Mouse (Mus musculus): ENCODE data around the gene Olfr544. TPM values are rescaled to one million over a fixed set of nuclear protein-coding genes. Genes with fewer than 3 reads are reported as not detected.

The Olfr544 gene
- polyA plus RNA-seq, 1 experiment from 2014 or later = 0.05 TPM

DNA sequence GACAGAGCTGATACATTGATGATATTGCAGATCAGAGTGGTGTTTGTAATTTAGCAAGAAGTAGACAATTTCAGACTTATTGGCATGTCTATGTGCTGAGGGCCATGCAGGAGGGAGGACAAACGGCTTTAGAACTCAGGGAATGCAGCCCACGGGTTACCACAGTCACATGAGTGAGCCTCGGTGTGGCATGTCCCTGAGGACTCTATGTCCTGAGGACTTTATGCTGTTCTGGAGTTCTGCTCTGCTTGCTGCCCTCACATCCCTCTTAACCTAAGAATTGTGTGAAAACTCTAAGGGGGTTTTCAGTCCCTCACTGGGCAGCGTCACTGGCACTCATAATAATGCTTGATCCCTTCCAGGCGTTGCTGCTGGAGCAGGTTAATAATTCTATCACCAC lies 15.4 kb downstream of the Olfr544 start:
- Histone ChIP-seq H3K9ac (ENCODE audit: low read depth, low read length) (no peak overlapping the region), H3K4me2 (ENCODE audit: low read length) (no peak overlapping the region), H3K4me1 (replicated peaks; ENCODE audit: insufficient read depth, low read length) (no peaks in the 10 kb centered on the region), H3K36me3 (ENCODE audit: insufficient read depth, low read length) (peaks cover 11% of the 10 kb centered on the region), H3K4me3 (replicated peaks; ENCODE audit: low read depth, low read length) (no peak overlapping the region), H3K27me3 (ENCODE audit: insufficient read depth, low read length) (no peaks in the 10 kb centered on the region), H3K27ac (no peak overlapping the region), H3K9me3 (replicated peaks; ENCODE audit: low read length) (no peaks in the 10 kb centered on the region)
- WGBS = 32% methylated on average over 5 of the region's 5 CpGs
- DNase-seq (ENCODE audit: low spot score) = no peak
- TF ChIP-seq CTCF (IDR thresholded peaks at IDR 0.05; ENCODE audit: low read depth) = no peak
- peak; percentile 49; the same call in 1 of the 2 replicates for ATAC-seq (replicated peaks; ENCODE audit: low FRiP score, low read depth)

- WGBS = 90% methylated on average over 8 of the region's 8 CpGs
- Histone ChIP-seq H3K4me2 (ENCODE audit: low read length) (no peak overlapping the region), H3K27ac (no peak overlapping the region), H3K4me1 (replicated peaks; ENCODE audit: insufficient read depth, low read length) (no peaks in the 10 kb centered on the region), H3K9me3 (replicated peaks; ENCODE audit: low read length) (no peaks in the 10 kb centered on the region), H3K27me3 (ENCODE audit: insufficient read depth, low read length) (no peaks in the 10 kb centered on the region), H3K36me3 (ENCODE audit: insufficient read depth, low read length) (peaks cover 43% of the 10 kb centered on the region), H3K4me3 (replicated peaks; ENCODE audit: low read depth, low read length) (no peak overlapping the region), H3K9ac (ENCODE audit: low read depth, low read length) (no peak overlapping the region)
- no peak for DNase-seq (ENCODE audit: low spot score)
- ATAC-seq (replicated peaks; ENCODE audit: low FRiP score, low read depth) = no peak
- no peak for TF ChIP-seq CTCF (IDR thresholded peaks at IDR 0.05; ENCODE audit: low read depth)
These were observed 20.5 kb downstream of the Olfr544 start for GRCm38 (mm10) chr7:102467566-102467965.

DNA sequence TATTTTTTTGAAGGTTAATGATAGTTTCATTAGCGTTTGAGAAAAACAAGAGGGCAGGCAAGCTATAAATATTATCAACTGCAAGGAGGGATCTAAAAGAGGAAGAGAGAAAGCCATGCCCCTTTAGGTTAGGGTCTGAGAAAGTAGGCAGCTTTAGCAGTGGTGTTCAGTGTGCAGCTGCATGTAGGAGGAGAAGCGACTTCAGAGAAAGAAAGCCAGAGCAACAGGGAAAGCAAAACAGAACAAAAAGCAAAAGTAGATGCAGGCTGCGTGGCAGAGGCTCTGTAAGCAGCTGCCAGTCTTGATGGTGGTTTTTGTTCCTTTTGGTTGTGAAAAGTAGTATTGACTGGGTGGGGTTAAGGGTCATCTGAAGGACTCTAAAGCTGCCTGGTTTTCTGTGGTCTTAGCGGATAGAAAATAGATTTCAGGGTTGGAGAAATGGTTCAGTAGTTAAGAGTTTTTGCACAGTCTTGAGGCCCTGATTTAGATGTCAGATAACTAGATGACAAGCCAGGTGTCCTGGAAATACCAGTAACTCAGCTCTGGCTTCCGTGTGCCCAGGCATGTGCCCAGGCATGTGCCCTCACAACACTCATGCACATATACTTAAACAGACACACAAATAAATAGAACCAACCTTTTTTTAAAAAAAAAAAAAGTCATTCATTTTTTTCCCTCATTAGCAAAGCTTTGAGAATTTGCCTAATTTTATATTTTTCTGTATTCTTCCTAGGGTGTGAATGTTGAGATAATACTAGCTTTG lies 29.3 kb downstream of the Olfr544 start:
- ATAC-seq (replicated peaks; ENCODE audit: low FRiP score, low read depth) (no peak), DNase-seq (ENCODE audit: low spot score) (no peak)
- Histone ChIP-seq H3K4me3 (replicated peaks; ENCODE audit: low read depth, low read length) (no peak overlapping the region), H3K27me3 (ENCODE audit: insufficient read depth, low read length) (no peaks in the 10 kb centered on the region), H3K27ac (no peak overlapping the region), H3K36me3 (ENCODE audit: insufficient read depth, low read length) (peaks cover 57% of the 10 kb centered on the region), H3K9ac (ENCODE audit: low read depth, low read length) (no peak overlapping the region), H3K4me1 (replicated peaks; ENCODE audit: insufficient read depth, low read length) (no peaks in the 10 kb centered on the region), H3K4me2 (ENCODE audit: low read length) (no peak overlapping the region), H3K9me3 (replicated peaks; ENCODE audit: low read length) (no peaks in the 10 kb centered on the region)
- no peak for TF ChIP-seq CTCF (IDR thresholded peaks at IDR 0.05; ENCODE audit: low read depth)
- WGBS = 89% methylated on average over 5 of the region's 5 CpGs

GRCm38 (mm10) chr7:102446438-102446837 lies 41.7 kb downstream of the Olfr544 start:
- DNase-seq (ENCODE audit: low spot score) (no peak), ATAC-seq (replicated peaks; ENCODE audit: low FRiP score, low read depth) (no peak)
- H3K9me3 ChIP-seq (replicated peaks; ENCODE audit: low read length) = no peaks in the 10 kb centered on the region
- H3K4me2 ChIP-seq (ENCODE audit: low read length) = no peak overlapping the region
- no peak for TF ChIP-seq CTCF (IDR thresholded peaks at IDR 0.05; ENCODE audit: low read depth)
- H3K9ac ChIP-seq (ENCODE audit: low read depth, low read length) = no peak overlapping the region
- WGBS = 61% methylated on average over 9 of the region's 9 CpGs
- H3K4me1 ChIP-seq (replicated peaks; ENCODE audit: insufficient read depth, low read length) = no peaks in the 10 kb centered on the region; the same call in 1 of the 2 replicates
- no peaks in the 10 kb centered on the region for H3K27me3 ChIP-seq (ENCODE audit: insufficient read depth, low read length)
- no peak overlapping the region for H3K27ac ChIP-seq
- no peak overlapping the region for H3K4me3 ChIP-seq (replicated peaks; ENCODE audit: low read depth, low read length)
- peaks cover 20% of the 10 kb centered on the region; the same call in 1 of the 2 replicates for H3K36me3 ChIP-seq (ENCODE audit: insufficient read depth, low read length)

DNA sequence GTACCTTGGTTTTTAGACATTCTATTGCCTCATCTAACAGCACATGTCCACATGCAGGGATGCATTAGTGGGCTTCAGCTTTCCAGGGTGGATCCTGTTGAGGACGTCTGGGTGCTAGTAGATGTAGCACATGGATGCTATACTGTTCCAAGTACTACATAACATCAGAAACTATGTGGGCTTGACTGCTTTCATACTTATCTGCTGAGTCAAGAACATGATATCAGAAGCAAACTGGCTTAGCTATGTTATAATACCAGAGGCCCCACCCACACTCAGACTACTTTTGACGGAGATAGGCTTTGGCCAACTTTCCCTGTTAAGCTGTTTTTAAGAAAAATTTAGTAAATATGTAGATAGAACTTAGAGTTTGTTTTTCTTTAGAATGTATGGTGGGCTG lies 43.8 kb downstream of the Olfr544 start:
- no peaks in the 10 kb centered on the region for H3K27me3 ChIP-seq (ENCODE audit: insufficient read depth, low read length)
- ATAC-seq (replicated peaks; ENCODE audit: low FRiP score, low read depth) = no peak
- no peak overlapping the region for H3K27ac ChIP-seq

DNA sequence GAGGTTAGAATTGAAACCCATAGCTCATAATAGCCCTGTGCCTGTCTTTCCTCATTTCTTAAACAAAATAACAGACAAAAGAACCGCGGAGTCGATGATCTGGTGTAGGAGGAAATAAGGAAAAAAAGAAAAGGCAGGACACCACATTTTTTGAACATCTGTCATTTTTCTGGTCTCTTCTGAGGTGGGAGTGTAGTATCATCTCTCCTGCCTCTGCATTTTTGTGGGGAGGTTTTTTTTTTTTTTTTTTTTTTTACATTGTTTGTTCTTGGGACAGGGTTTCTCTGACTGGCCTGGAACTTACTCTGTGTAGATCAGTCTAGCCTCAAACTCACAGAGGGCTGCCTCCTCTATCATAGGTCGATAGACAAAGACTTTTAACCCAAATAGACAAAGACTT lies 45.7 kb downstream of the Olfr544 start:
- no peak for ATAC-seq (replicated peaks; ENCODE audit: low FRiP score, low read depth)
- Histone ChIP-seq H3K9me3 (replicated peaks; ENCODE audit: low read length) (no peaks in the 10 kb centered on the region), H3K9ac (ENCODE audit: low read depth, low read length) (peak overlapping the region; percentile 68), H3K27me3 (ENCODE audit: insufficient read depth, low read length) (no peaks in the 10 kb centered on the region), H3K4me1 (replicated peaks; ENCODE audit: insufficient read depth, low read length) (no peaks in the 10 kb centered on the region; the same call in 1 of the 2 replicates), H3K4me2 (ENCODE audit: low read length) (peak overlapping the region; percentile 61), H3K36me3 (ENCODE audit: insufficient read depth, low read length) (0 out of 2 replicates have a peak, but pooled peaks cover 12% of the 10 kb centered on the region), H3K4me3 (replicated peaks; ENCODE audit: low read depth, low read length) (peak overlapping the region; percentile 72), H3K27ac (peak overlapping the region; percentile 58; the same call in 1 of the 2 replicates)
- no peak for TF ChIP-seq CTCF (IDR thresholded peaks at IDR 0.05; ENCODE audit: low read depth)
- under 1% methylated on average over 4 of the region's 4 CpGs for WGBS
- DNase-seq (ENCODE audit: low spot score) = peak; percentile 9

More for the DNA sequence above, 43.8 kb downstream of the Olfr544 start:
- Histone ChIP-seq H3K9ac (ENCODE audit: low read depth, low read length) (no peak overlapping the region), H3K4me1 (replicated peaks; ENCODE audit: insufficient read depth, low read length) (no peaks in the 10 kb centered on the region; the same call in 1 of the 2 replicates), H3K9me3 (replicated peaks; ENCODE audit: low read length) (no peaks in the 10 kb centered on the region), H3K36me3 (ENCODE audit: insufficient read depth, low read length) (peaks cover 17% of the 10 kb centered on the region; the same call in 1 of the 2 replicates), H3K4me2 (ENCODE audit: low read length) (no peak overlapping the region), H3K4me3 (replicated peaks; ENCODE audit: low read depth, low read length) (no peak overlapping the region)
- no peak for TF ChIP-seq CTCF (IDR thresholded peaks at IDR 0.05; ENCODE audit: low read depth)
- 72% methylated on average over 2 of the region's 2 CpGs for WGBS
- DNase-seq (ENCODE audit: low spot score) = no peak

Data from kidney, postnatal 0 days (tissue).